Mouse (Mus musculus): ENCODE data around the gene Taldo1. TPM values are rescaled to one million over a fixed set of nuclear protein-coding genes. Genes with fewer than 3 reads are reported as not detected.

Taldo1 gene
- polyA plus RNA-seq, 1 experiment = 93.0 TPM

DNA sequence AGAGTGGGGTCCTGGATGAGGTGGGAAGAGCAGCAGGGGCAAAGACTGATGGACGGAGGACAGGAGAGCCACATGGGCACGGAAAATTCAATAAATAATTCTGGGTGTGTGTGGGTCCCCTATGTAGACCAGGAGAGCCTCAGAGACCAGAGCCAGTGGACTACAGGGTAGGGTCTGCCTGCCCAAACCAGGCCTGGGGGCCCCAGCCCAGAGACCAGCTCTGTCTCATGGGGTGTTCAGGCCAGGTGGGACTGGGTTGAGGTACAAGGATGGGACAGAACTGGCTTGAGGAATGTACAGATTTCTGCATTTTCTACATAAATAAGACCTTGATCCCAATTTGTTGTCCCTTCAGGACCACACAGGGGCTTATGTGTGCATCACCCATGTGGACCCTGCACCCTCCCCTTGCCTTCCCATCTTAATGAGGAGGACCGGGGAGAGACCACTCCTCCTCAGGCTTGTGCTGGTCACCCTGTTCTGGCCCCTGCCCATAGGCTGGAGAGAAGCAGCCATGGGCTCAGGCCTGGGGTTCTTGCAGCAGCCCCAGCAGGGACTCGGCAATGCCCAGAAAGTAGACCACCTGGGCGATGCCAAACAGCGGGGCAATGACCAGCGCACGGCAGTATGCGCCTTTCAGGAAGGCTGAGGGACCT is 38.7 kb downstream of the Taldo1 start:
- Histone ChIP-seq H3K4me3 (ENCODE audit: insufficient read depth, low read length) (no peak overlapping the region), H3K4me1 (ENCODE audit: control insufficient read depth, insufficient read depth, low read length) (0 out of 2 replicates have a peak, but pooled peaks cover 4% of the 10 kb centered on the region), H3K27ac (ENCODE audit: insufficient read depth, low read length) (no peak overlapping the region)
- no peak for TF ChIP-seq CTCF (IDR thresholded peaks at IDR 0.05; ENCODE audit: borderline replicate concordance, insufficient read depth, low read length)
- TF ChIP-seq POLR2A (IDR thresholded peaks at IDR 0.05; ENCODE audit: low read depth, low read length) = no peak

DNA sequence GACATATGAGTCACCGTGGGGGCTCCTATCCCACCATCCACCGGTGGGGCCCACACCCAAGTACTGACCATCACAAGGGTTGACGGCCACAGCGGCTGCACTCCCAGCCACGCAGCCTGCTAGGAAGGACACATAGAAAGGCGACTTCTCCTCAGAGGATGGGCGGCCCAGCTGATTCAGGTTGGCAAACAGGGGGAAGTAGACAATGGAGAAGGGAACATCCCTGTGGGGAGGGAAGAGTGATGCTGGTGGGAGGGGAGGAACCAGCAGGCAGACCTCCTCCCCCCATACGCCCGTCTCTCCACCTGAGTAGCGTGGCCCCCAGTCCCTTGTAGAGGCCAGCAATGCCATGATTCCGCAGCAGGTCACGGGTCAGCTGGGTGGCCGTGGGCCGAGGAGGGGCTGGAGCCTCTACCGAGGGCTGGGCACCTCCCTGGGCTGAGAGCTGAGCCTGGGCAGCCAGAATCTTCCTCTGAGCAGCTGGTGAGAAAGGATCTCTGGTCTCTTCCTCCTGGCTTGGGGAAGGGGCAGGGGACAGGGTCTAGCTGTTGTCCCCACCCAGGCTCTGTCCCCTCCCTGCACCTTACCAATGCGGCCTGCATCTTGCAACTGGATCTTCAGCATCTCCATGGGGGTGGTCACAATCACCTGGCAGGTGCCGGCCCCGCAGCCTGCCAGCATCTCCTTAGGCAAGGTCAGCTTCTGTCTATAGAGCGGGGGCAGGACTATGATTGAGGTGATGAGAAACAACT is 39.6 kb downstream of the Taldo1 start:
- Histone ChIP-seq H3K27ac (ENCODE audit: insufficient read depth, low read length) (no peak overlapping the region), H3K4me1 (ENCODE audit: control insufficient read depth, insufficient read depth, low read length) (0 out of 2 replicates have a peak, but pooled peaks cover 7% of the 10 kb centered on the region), H3K4me3 (ENCODE audit: insufficient read depth, low read length) (no peak overlapping the region)
- TF ChIP-seq CTCF (IDR thresholded peaks at IDR 0.05; ENCODE audit: borderline replicate concordance, insufficient read depth, low read length) = no peak
- TF ChIP-seq POLR2A (IDR thresholded peaks at IDR 0.05; ENCODE audit: low read depth, low read length) = no peak

DNA sequence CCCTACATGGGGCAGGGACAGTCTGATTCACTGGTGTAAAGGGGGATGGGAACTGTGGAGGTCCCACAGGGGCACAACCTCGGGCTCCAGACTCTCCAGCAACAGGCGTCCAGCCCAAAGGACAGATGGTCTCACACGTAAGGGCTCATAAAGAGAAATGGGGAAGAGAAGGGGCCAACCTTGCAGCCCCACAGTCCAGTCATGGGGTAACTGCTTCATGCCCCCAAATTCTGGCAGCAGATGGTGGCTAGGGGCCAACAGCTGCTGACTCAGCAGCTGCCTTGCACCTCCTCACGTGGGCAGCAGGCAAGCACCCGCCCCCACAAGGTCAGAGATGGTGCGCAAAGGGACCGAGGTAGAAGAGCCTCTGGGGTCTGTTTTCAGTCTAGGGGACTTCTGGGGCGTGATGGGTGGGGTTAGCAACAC is 40.2 kb downstream of the Taldo1 start:
- no peak overlapping the region for H3K4me3 ChIP-seq (ENCODE audit: insufficient read depth, low read length)
- no peak overlapping the region for H3K27ac ChIP-seq (ENCODE audit: insufficient read depth, low read length)
- TF ChIP-seq POLR2A (IDR thresholded peaks at IDR 0.05; ENCODE audit: low read depth, low read length) = no peak
- 0 out of 2 replicates have a peak, but pooled peaks cover 7% of the 10 kb centered on the region for H3K4me1 ChIP-seq (ENCODE audit: control insufficient read depth, insufficient read depth, low read length)

DNA sequence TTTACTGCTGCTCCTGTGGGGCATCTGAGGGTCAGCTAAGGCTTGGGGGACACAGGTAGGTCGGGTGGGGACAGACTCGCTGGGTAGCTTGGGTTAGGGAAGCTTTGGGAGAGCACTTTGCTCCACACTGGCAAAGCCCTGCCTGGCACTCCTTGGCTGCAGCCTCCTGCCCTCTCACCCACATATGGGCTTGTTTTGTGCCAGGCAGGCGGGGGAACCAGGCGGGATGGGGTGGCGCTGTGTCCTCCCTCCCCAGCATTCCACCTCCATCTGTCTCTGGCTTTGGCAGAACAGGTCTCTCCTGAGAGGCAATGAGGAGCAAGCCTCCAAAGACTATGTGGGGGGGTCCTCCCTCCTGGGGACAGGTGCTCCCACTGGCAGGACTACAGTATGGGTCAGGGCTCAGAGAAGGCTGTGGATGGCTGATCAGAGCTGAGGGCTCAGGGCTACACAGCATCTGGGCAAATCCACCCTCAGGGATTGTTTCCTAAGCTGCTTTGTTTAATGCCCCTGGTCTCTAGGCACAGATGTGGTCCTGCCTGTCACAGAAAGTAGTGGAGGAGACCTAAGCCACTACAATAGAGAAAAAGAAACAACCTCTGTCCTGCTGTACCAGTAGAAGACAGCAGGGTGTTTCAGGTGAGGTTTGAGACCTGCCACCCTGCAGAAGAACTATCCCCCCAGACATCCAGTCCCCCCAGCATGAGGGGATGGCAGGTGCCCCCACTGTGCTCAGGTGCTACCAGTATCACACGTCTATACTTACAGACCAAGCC is 40.9 kb downstream of the Taldo1 start:
- TF ChIP-seq POLR2A (IDR thresholded peaks at IDR 0.05; ENCODE audit: low read depth, low read length) = no peak
- no peak for TF ChIP-seq CTCF (IDR thresholded peaks at IDR 0.05; ENCODE audit: borderline replicate concordance, insufficient read depth, low read length)
- H3K4me3 ChIP-seq (ENCODE audit: insufficient read depth, low read length) = no peak overlapping the region
- 0 out of 2 replicates have a peak, but pooled peaks cover 7% of the 10 kb centered on the region for H3K4me1 ChIP-seq (ENCODE audit: control insufficient read depth, insufficient read depth, low read length)
- no peak overlapping the region for H3K27ac ChIP-seq (ENCODE audit: insufficient read depth, low read length)

DNA sequence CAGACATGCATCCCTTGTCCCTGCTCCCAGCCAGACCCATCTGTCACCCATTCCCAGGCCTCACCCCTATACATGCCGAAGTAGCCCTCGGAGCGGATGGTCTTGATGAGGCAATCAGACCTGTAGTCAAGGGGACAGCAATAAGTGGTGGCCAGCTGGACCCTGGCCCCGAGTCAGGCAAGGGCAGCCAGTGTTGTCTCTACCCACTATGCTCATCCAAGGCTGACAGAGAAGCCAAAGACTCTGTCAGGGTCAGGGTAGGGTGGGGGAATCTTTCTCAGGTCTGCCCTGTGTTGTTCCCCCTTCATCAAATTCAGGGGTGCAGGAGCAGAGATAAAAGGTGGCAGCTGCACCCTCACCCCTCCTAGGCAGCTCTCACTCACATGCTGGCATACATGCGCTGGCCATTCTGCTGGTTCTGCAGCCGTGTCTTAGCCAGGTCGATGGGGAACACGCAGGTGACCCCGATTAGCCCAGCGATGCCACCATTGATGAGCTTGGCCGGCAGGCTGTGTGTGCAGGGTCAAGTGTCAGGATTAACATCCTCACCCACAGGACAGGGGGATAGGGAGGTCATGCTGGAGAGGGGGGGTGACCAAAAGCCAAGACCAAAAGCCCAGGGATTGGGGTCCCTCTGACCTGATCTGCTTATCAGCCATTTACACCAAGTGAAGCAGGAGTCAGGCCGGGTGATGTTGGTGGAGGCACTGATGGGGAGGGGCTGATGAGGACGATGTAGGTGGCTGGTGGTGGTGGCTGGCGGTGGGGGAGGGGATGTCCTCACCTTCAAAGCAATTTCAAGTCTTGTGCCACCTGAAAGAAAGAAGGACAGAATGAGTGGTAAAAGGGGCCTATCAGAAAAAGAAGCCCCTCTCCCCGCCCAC is 41.8 kb downstream of the Taldo1 start:
- Histone ChIP-seq H3K4me3 (ENCODE audit: insufficient read depth, low read length) (peak overlapping the region; percentile 47), H3K27ac (ENCODE audit: insufficient read depth, low read length) (no peak overlapping the region), H3K4me1 (ENCODE audit: control insufficient read depth, insufficient read depth, low read length) (0 out of 2 replicates have a peak, but pooled peaks cover 7% of the 10 kb centered on the region)
- no peak for TF ChIP-seq POLR2A (IDR thresholded peaks at IDR 0.05; ENCODE audit: low read depth, low read length)
- no peak for TF ChIP-seq CTCF (IDR thresholded peaks at IDR 0.05; ENCODE audit: borderline replicate concordance, insufficient read depth, low read length)

DNA sequence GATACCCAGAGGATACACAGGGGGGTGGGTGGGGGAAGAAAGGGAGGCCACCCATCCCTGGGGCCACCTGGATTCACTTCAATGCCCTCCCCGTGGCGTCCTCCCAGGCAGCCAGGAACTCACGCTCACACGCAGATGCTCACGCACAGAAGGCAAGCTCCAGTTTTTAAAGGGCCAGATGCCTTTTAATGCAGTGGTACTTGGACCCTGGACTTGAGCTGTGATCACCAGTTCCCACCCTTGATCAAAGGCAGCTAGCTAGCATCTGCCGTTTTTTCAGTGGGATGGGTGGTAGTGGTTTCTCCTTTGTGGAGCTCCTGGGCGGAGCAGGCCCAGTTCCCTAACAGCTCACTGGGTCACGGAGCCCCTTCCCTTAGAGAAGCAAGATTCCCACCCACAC is 42.5 kb downstream of the Taldo1 start:
- TF ChIP-seq POLR2A (IDR thresholded peaks at IDR 0.05; ENCODE audit: low read depth, low read length) = peak; percentile 45; the same call in 1 of the 2 replicates
- no peak for TF ChIP-seq CTCF (IDR thresholded peaks at IDR 0.05; ENCODE audit: borderline replicate concordance, insufficient read depth, low read length)
- peak overlapping the region; percentile 47 for H3K4me3 ChIP-seq (ENCODE audit: insufficient read depth, low read length)
- H3K4me1 ChIP-seq (ENCODE audit: control insufficient read depth, insufficient read depth, low read length) = 0 out of 2 replicates have a peak, but pooled peaks cover 7% of the 10 kb centered on the region
- H3K27ac ChIP-seq (ENCODE audit: insufficient read depth, low read length) = no peak overlapping the region

DNA sequence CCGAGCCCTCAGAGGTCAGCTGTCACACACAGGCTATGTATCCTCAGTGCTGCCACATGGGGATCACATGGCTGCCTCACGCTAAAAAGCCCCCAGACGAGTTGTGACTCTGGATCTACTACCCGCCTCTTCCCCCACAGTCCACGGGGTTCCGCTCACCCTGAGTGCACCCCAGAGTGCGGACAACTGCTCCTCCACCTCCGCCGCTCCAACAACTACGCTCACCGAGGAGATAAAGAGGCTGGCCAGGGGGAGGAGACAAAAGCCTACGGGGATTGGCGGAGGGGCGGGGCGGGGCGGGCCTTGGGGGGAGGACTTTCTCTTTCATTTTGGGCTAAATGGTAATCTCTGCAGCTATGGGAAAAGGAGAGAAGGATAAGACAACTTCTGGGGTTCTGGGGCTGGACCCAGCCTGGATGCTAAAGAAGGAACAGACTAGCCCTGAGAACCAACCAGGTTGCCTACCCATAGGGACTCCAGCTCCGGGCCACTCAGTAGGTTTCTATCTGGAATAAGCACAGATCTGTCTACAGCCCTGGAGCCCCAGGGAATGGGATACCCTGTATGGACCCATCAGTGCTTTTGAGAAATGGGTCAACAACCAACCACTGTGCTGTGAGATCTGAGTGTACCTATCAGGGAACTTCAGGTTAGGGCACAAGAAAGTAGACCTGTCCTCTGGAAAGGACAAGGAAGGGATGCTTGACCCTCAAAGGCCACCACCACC is 43.3 kb downstream of the Taldo1 start:
- H3K4me3 ChIP-seq (ENCODE audit: insufficient read depth, low read length) = peak overlapping the region; percentile 47
- 0 out of 2 replicates have a peak, but pooled peaks cover 7% of the 10 kb centered on the region for H3K4me1 ChIP-seq (ENCODE audit: control insufficient read depth, insufficient read depth, low read length)
- H3K27ac ChIP-seq (ENCODE audit: insufficient read depth, low read length) = no peak overlapping the region
- TF ChIP-seq CTCF (IDR thresholded peaks at IDR 0.05; ENCODE audit: borderline replicate concordance, insufficient read depth, low read length) (no peak), POLR2A (IDR thresholded peaks at IDR 0.05; ENCODE audit: low read depth, low read length) (peak; percentile 94)

DNA sequence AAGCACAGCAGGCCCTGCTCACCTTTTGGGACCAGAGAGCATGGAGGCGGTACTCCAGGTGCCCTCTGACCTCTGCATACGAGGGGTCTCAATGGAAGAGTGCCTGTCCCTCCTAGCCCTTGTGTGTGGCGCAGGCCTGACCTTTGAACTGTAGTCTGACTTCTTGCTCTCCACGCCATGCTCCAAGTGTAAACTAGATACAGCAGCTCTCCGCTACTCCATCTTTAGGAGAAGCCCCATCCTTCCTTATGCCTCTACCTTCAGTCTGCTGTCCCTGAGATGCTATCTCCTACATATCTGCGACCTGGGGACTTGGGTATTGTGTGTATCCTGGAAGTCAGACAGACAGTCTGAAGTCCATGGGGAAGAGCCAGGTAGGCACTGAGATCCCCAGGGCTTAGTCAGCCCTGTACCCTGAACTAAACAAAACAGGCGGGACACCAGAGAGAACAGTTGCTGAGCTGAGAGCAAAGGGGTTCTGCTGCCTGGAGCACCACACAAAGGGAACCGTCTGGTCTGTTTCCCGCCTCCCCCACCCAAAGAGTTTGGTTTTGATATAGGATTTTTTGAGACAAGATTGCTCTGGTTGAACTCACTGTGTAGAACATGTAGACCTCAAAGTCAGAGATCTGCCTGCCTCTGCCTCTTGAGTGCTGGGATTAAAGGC is 44.0 kb downstream of the Taldo1 start:
- H3K4me1 ChIP-seq (ENCODE audit: control insufficient read depth, insufficient read depth, low read length) = 0 out of 2 replicates have a peak, but pooled peaks cover 10% of the 10 kb centered on the region
- TF ChIP-seq CTCF (IDR thresholded peaks at IDR 0.05; ENCODE audit: borderline replicate concordance, insufficient read depth, low read length) = no peak
- TF ChIP-seq POLR2A (IDR thresholded peaks at IDR 0.05; ENCODE audit: low read depth, low read length) = no peak
- no peak overlapping the region; the same call in 1 of the 2 replicates for H3K4me3 ChIP-seq (ENCODE audit: insufficient read depth, low read length)
- H3K27ac ChIP-seq (ENCODE audit: insufficient read depth, low read length) = no peak overlapping the region
